Mouse (Mus musculus): ENCODE data around the gene Ptprm. TPM values are rescaled to one million over a fixed set of nuclear protein-coding genes. Genes with fewer than 3 reads are reported as not detected.
A peak's percentile ranks its signal among the peaks of the same experiment; 100 is the strongest.

Ptprm gene
- polyA plus RNA-seq, 1 experiment from 2014 or later, result 19.9 TPM

GRCm38 (mm10) chr17:67329435-67329834 is 24.8 kb downstream of the Ptprm start:
- Histone ChIP-seq H3K9me3 (ENCODE audit: control insufficient read depth, low read length) (no peaks in the 10 kb centered on the region), H3K4me2 (ENCODE audit: low read length) (no peak overlapping the region), H3K27me3 (replicated peaks; ENCODE audit: control insufficient read depth, insufficient read depth, low read length) (no peaks in the 10 kb centered on the region), H3K4me1 (ENCODE audit: control insufficient read depth, insufficient read depth, low read depth, low read length) (no peaks in the 10 kb centered on the region; the same call in 1 of the 2 replicates), H3K9ac (ENCODE audit: low read depth, low read length) (no peak overlapping the region), H3K36me3 (ENCODE audit: control insufficient read depth, insufficient read depth, low read length) (no peaks in the 10 kb centered on the region), H3K4me3 (ENCODE audit: low read length) (no peak overlapping the region), H3K27ac (ENCODE audit: low read depth, low read length) (no peak overlapping the region)
- WGBS, result 69% methylated on average over 4 of the region's 4 CpGs
- no peak for ATAC-seq

DNA sequence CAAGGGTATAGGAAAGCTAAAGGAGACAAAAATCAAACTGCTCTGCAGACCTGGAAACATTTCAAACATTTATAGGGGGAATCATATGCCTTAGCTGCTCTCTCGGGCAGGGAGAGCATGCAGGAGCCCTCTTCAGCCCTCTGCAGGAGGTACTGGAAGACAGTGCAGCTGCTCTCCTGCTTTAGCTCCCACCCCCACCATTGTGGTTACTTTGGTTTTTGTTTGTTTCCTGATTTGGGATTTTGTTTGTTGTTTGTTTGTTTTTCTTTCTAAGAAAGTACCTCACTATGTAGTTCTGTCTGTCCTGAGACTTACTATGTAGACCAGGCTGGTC is 29.8 kb downstream of the Ptprm start:
- Histone ChIP-seq H3K27me3 (replicated peaks; ENCODE audit: control insufficient read depth, insufficient read depth, low read length) (no peaks in the 10 kb centered on the region), H3K4me1 (ENCODE audit: control insufficient read depth, insufficient read depth, low read depth, low read length) (peaks cover 9% of the 10 kb centered on the region), H3K36me3 (ENCODE audit: control insufficient read depth, insufficient read depth, low read length) (no peaks in the 10 kb centered on the region), H3K4me2 (ENCODE audit: low read length) (no peak overlapping the region), H3K9ac (ENCODE audit: low read depth, low read length) (no peak overlapping the region), H3K9me3 (ENCODE audit: control insufficient read depth, low read length) (no peaks in the 10 kb centered on the region), H3K27ac (ENCODE audit: low read depth, low read length) (no peak overlapping the region), H3K4me3 (ENCODE audit: low read length) (no peak overlapping the region)
- no peak for ATAC-seq
- 29% methylated on average over 1 of the region's 1 CpGs for WGBS

DNA sequence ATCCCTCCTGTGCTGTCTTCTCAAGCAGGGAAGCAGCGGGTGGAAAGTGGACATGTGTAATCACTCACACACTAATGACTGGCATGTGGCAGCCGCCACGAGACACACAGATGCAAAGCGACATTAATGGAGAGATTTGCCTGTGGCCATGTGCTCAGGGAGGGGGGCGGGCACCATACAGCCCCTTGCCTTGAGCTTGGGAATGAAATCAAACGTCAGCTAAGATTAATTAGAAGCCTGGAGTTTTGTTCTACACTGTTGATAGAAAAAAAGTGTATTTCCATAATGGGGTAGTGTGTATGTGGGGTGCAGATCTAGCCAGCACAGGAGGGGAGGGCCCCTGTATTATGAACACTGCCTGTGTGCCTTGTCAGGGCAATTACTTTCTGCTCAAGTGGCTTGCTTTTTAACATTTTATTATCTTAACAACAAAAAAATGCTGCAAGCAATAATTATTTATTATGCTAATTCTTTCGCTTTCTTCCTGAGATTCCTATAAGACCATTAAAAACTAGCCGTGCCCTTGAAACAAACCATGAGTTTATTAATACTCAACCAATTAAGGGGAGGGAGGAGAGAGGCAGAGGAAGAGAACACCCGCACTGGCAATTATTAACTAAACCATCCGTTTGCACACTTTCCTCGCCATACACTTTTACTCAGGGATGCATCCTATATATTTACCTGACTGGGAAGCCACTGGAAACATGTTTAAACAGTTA is 30.3 kb downstream of the Ptprm start:
- H3K27ac ChIP-seq (ENCODE audit: low read depth, low read length), result no peak overlapping the region
- no peak overlapping the region for H3K9ac ChIP-seq (ENCODE audit: low read depth, low read length)
- no peak overlapping the region for H3K4me2 ChIP-seq (ENCODE audit: low read length)
- H3K9me3 ChIP-seq (ENCODE audit: control insufficient read depth, low read length), result no peaks in the 10 kb centered on the region
- H3K4me1 ChIP-seq (ENCODE audit: control insufficient read depth, insufficient read depth, low read depth, low read length), result peaks cover 9% of the 10 kb centered on the region
- no peak overlapping the region for H3K4me3 ChIP-seq (ENCODE audit: low read length)
- no peaks in the 10 kb centered on the region for H3K36me3 ChIP-seq (ENCODE audit: control insufficient read depth, insufficient read depth, low read length)
- peak; percentile 79 for ATAC-seq
- WGBS, result 31% methylated on average over 11 of the region's 11 CpGs
- no peaks in the 10 kb centered on the region for H3K27me3 ChIP-seq (replicated peaks; ENCODE audit: control insufficient read depth, insufficient read depth, low read length)

DNA sequence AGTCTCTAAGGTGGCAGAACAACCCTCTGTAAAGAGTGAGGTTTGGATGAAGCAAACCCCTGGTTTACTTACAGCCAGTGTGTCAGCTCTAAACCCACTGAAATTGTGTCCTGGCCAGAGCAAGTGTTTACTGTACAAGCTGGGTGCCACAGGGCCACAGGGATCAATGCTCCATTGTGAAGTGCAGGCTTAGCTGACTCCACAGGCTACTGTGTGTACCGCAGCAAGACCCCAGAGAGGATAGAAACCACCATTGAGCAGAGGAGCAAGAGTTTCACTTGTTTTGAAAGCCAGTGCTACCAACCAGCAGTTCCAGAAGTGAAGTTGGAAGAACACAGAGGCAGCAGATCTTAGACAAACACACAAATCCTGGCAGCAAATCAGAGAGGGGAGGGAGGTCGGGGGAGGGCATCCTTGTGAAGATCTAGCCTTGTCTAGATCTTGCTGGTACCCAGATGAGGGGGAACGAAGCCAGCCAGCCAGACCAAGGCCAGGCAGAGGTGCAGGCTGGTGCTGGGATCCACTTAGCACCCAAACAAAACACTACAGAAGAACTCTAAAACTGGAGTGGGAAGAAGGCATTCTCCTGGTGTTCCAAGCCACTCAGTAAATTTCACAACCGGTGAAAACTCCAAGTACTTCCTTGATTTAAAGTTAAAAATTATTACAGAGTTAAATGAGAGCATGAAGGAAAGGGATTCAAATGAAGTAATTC is 39.6 kb downstream of the Ptprm start:
- Histone ChIP-seq H3K4me2 (ENCODE audit: low read length) (no peak overlapping the region), H3K4me1 (ENCODE audit: control insufficient read depth, insufficient read depth, low read depth, low read length) (no peaks in the 10 kb centered on the region; the same call in 1 of the 2 replicates), H3K9ac (ENCODE audit: low read depth, low read length) (no peak overlapping the region), H3K36me3 (ENCODE audit: control insufficient read depth, insufficient read depth, low read length) (no peaks in the 10 kb centered on the region), H3K27me3 (replicated peaks; ENCODE audit: control insufficient read depth, insufficient read depth, low read length) (no peaks in the 10 kb centered on the region), H3K4me3 (ENCODE audit: low read length) (no peak overlapping the region), H3K9me3 (ENCODE audit: control insufficient read depth, low read length) (no peaks in the 10 kb centered on the region), H3K27ac (ENCODE audit: low read depth, low read length) (no peak overlapping the region)
- WGBS, result 73% methylated on average over 4 of the region's 4 CpGs
- no peak for ATAC-seq

DNA sequence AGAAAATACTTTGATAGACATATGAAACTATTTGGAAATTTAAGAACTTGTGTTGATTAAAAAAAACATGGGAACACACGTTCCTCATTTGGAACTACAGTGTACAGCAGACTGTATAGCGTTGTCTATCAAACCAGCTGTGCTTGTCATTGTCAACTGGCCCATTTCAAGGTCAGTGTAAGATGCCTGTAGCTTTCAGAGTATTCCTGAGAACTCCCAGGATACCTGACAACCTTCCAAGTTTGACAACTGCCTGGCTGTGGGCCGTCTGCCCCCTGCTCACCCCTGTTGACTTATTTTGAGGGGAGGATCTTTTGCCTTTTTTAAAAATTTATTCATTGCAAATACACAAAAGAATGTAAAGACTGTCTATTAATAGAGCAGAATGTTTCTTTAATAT is 45.8 kb downstream of the Ptprm start:
- Histone ChIP-seq H3K9ac (ENCODE audit: low read depth, low read length) (no peak overlapping the region), H3K4me3 (ENCODE audit: low read length) (no peak overlapping the region), H3K36me3 (ENCODE audit: control insufficient read depth, insufficient read depth, low read length) (no peaks in the 10 kb centered on the region), H3K27me3 (replicated peaks; ENCODE audit: control insufficient read depth, insufficient read depth, low read length) (no peaks in the 10 kb centered on the region), H3K27ac (ENCODE audit: low read depth, low read length) (no peak overlapping the region), H3K9me3 (ENCODE audit: control insufficient read depth, low read length) (no peaks in the 10 kb centered on the region), H3K4me2 (ENCODE audit: low read length) (no peak overlapping the region), H3K4me1 (ENCODE audit: control insufficient read depth, insufficient read depth, low read depth, low read length) (peaks cover under 1% of the 10 kb centered on the region; the same call in 1 of the 2 replicates)
- no peak for ATAC-seq
- 85% methylated on average over 3 of the region's 3 CpGs for WGBS

DNA sequence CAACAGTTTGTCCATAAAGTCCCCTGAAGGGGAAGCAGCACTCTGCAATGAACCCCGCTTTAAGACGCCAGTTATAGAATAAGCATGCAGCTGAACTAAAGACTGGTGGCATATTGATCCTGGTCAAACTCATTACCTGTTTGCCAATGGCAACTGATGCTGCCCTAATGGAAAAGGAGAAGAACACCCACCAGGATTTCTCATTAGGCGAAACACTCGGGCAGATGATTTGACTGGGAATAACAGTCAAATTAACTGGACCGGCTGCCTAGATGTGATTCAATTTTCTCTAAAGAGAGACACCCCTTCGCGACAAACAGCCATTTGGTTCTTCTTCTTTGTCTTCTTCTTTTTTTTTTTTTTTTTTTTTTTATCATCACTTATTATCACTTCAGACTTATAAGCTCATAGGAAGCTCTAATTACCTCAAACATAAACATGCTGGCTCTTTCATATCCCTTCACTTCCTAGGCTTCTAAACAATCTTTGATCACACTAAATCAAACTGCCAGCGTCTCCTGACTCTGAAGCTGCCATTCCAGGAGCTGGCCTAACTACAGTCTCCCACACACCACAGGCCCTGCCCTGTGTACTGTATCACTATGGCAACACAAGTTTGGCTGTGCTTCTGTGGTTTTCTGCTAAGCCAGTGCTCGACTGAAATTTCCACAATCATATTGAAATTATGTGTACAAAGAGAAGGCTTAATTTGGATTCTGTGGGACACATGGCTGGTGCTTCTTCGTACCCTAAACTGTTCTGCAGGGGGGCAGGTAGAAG is 48.0 kb downstream of the Ptprm start:
- Histone ChIP-seq H3K27ac (ENCODE audit: low read depth, low read length) (no peak overlapping the region), H3K9me3 (ENCODE audit: control insufficient read depth, low read length) (no peaks in the 10 kb centered on the region), H3K4me3 (ENCODE audit: low read length) (no peak overlapping the region), H3K4me2 (ENCODE audit: low read length) (no peak overlapping the region), H3K9ac (ENCODE audit: low read depth, low read length) (no peak overlapping the region), H3K4me1 (ENCODE audit: control insufficient read depth, insufficient read depth, low read depth, low read length) (peaks cover 2% of the 10 kb centered on the region), H3K36me3 (ENCODE audit: control insufficient read depth, insufficient read depth, low read length) (no peaks in the 10 kb centered on the region), H3K27me3 (replicated peaks; ENCODE audit: control insufficient read depth, insufficient read depth, low read length) (no peaks in the 10 kb centered on the region)
- no peak for ATAC-seq
- WGBS, result 64% methylated on average over 10 of the region's 10 CpGs

DNA sequence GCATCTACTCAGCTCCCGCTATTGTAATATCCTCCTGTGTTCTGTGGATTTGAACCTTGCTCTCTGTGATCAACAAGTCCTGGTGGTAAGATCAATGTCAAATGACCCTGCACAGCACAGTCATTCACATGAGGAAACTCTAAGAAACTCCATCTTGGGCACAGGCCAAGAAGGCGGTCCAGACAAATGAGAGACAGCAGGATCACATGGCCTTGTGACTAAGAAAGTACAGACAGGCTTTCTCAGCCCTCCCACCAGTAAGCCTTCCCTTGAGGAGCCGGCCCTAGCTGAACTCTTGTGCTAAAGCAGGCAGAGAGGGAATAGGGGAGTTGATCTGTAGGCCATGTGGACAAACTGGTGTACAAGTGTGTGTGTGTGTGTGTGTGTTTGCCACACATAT is 49.4 kb downstream of the Ptprm start:
- Histone ChIP-seq H3K27ac (ENCODE audit: low read depth, low read length) (no peak overlapping the region), H3K4me1 (ENCODE audit: control insufficient read depth, insufficient read depth, low read depth, low read length) (peaks cover 2% of the 10 kb centered on the region), H3K36me3 (ENCODE audit: control insufficient read depth, insufficient read depth, low read length) (no peaks in the 10 kb centered on the region), H3K9ac (ENCODE audit: low read depth, low read length) (no peak overlapping the region), H3K4me2 (ENCODE audit: low read length) (no peak overlapping the region), H3K27me3 (replicated peaks; ENCODE audit: control insufficient read depth, insufficient read depth, low read length) (no peaks in the 10 kb centered on the region), H3K4me3 (ENCODE audit: low read length) (no peak overlapping the region), H3K9me3 (ENCODE audit: control insufficient read depth, low read length) (no peaks in the 10 kb centered on the region)
- WGBS, result 63% methylated on average over 3 of the region's 3 CpGs
- no peak for ATAC-seq

DNA sequence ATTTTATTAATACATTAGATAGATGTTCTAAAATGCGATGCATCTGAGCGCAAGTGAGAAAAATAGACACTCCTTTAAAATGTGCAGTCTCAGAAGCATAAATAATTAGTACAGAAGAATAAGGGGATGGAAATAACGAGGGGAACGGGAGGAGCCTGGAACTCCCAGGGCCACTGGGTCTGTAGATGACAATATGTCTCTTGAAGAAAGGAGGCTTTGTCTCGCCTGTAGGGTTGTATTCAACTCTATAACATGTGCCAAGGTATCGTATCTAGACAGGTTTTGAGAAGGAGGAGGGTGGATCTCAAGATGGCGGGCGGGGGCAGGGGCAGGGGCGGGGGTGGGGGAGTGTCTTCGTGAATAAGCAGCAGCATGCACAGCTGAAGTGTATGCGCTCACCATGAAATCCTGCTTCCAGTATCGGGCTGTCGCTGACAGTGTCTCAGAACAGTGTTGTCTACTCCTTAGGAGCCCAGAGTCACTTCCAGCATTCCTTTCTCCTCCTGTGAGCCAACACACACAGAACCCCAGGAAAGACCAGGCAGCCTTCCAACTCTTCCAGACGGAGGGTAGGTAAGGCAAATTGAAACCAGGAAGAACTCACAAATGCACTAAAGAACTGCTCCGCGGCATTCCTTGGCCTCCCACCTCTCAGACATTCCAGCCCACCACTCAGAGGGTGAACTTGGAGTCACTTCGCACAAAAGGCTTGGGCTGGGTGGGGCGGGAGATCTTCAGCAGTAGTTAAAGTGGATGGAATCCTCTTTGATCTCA is 50.7 kb downstream of the Ptprm start:
- peaks cover 2% of the 10 kb centered on the region for H3K4me1 ChIP-seq (ENCODE audit: control insufficient read depth, insufficient read depth, low read depth, low read length)
- H3K36me3 ChIP-seq (ENCODE audit: control insufficient read depth, insufficient read depth, low read length), result no peaks in the 10 kb centered on the region
- H3K4me3 ChIP-seq (ENCODE audit: low read length), result no peak overlapping the region
- WGBS, result 58% methylated on average over 18 of the region's 18 CpGs
- peak; percentile 60; the same call in 1 of the 2 replicates for ATAC-seq
- no peak overlapping the region for H3K27ac ChIP-seq (ENCODE audit: low read depth, low read length)
- H3K27me3 ChIP-seq (replicated peaks; ENCODE audit: control insufficient read depth, insufficient read depth, low read length), result no peaks in the 10 kb centered on the region
- H3K9ac ChIP-seq (ENCODE audit: low read depth, low read length), result no peak overlapping the region
- H3K9me3 ChIP-seq (ENCODE audit: control insufficient read depth, low read length), result no peaks in the 10 kb centered on the region
- H3K4me2 ChIP-seq (ENCODE audit: low read length), result no peak overlapping the region; the same call in 1 of the 2 replicates

Data from hindbrain, embryonic 16.5 days (tissue).